Mouse (Mus musculus): Measurements from ENCODE around the gene Nap1l1. TPM values are rescaled to one million over a fixed set of nuclear protein-coding genes. Genes with fewer than 3 reads are reported as not detected.
"Not testable (repeated sequence)": the region's sequence is repeated elsewhere in the genome, so short reads cannot be mapped to it uniquely, and the experiment has no call there.

Nap1l1 gene
- 168 and 196 TPM in 2 replicates for polyA plus RNA-seq (2015; fragmentation: Nextera tagmentation; extraction: Ambion mirVana)

DNA sequence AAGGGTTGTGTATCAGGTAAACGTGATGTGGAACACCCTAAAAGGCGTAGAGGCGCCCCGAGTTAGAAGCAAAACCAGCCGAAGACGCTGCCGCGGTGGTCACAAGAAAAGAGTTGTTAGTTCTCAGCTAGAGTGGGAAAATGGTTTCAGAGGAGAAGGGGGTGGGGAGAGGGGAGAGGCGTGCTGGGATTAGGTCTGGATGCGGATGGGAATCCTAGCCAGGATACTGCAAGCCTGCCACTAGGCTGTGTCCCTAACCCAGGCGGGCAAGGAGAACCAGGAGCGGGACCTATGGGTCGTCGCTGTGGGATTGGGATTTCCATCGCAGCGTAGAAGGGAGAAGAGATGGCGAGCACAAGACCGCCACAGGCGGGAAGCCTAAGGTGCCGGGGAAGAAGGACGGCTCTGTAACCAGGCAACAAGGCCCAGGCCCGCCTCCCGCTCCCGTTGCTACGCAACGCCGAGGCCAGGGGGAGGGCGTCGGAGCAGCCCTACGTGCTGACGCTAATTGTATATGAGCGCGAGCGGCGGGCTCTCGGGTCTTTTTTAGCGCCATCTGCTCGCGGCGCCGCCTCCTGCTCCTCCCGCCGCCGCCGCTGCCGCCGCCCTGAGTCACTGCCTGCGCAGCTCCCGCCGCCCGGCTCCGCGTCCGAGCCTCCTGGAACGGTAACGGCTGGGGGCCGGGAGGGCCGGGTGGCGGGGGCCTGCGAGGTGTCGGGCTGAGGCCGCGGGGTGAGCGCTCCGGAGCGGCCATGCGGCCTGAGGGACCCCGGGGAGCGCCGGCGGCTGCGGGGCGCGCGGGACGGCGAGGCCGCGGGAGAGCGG lies at the start of gene Nap1l1:
TSS of gene Nap1l1 (plus strand) at position 538 of the 825 bp plus-strand sequence.
- peak within 1 kb of the TSS; percentile 81 for H3K4me2 ChIP-seq (replicated peaks)
- H3K27ac ChIP-seq: peak within 1 kb of the TSS; percentile 87
- no peaks in the 10 kb centered on the region for H3K27me3 ChIP-seq (replicated peaks)
- H3K9ac ChIP-seq: peak within 1 kb of the TSS; percentile 95
- no peaks in the 10 kb centered on the region for H3K36me3 ChIP-seq
- H3K9me3 ChIP-seq: no peaks in the 10 kb centered on the region
- peak within 1 kb of the TSS; percentile 93 for H3K4me3 ChIP-seq (replicated peaks)
- WGBS: under 1% methylated on average over 73 of the region's 80 CpGs
- peak; percentile 100 for ATAC-seq
- peaks cover 4% of the 10 kb centered on the region; the same call in 1 of the 2 replicates for H3K4me1 ChIP-seq (replicated peaks)

GRCm38 (mm10) chr10:111426491-111426890 lies 46.5 kb upstream of the Nap1l1 start:
- ATAC-seq: no peak
- 0 out of 2 replicates have a peak, but pooled peaks cover 3% of the 10 kb centered on the region for H3K4me1 ChIP-seq (replicated peaks)

GRCm38 (mm10) chr10:111433502-111433901 lies 39.5 kb upstream of the Nap1l1 start:
- no peaks in the 10 kb centered on the region for H3K4me1 ChIP-seq (replicated peaks)
- WGBS: 86% methylated on average over 3 of the region's 3 CpGs
- H3K9ac ChIP-seq: no peak overlapping the region
- no peak overlapping the region for H3K4me3 ChIP-seq (replicated peaks)
- H3K4me2 ChIP-seq (replicated peaks): no peak overlapping the region
- no peaks in the 10 kb centered on the region for H3K27me3 ChIP-seq (replicated peaks)
- ATAC-seq: no peak
- no peaks in the 10 kb centered on the region for H3K9me3 ChIP-seq
- no peaks in the 10 kb centered on the region for H3K36me3 ChIP-seq
- no peak overlapping the region for H3K27ac ChIP-seq

More at GRCm38 (mm10) chr10:111426491-111426890, 46.5 kb upstream of the Nap1l1 start:
- WGBS: 85% methylated on average over 1 of the region's 1 CpGs
- H3K9me3 ChIP-seq: no peaks in the 10 kb centered on the region
- H3K27ac ChIP-seq: no peak overlapping the region
- no peaks in the 10 kb centered on the region for H3K27me3 ChIP-seq (replicated peaks)
- no peak overlapping the region for H3K9ac ChIP-seq
- H3K4me3 ChIP-seq (replicated peaks): no peak overlapping the region
- H3K36me3 ChIP-seq: no peaks in the 10 kb centered on the region
- no peak overlapping the region for H3K4me2 ChIP-seq (replicated peaks)

DNA sequence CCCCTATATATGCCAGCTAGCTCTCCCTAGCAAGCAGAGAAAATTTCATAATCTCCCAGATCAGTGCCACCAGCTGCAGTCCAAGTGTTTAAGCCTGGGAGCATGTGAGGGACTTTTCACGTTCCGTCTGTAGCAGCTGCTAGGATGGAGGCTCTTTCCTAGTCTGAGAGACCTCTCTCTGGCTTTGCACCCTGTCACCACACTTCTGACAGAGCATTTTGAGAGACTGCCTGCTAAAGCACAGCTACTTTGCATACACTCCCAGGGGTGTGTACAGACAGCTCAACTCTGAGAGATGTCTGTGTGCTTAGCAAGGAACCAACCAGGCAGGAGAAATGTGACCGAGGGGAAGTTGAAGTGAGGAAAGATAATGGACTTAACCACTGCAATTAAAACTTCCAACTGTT lies 32.0 kb upstream of the Nap1l1 start:
- H3K27me3 ChIP-seq (replicated peaks): no peaks in the 10 kb centered on the region
- no peak for ATAC-seq
- H3K4me1 ChIP-seq (replicated peaks): no peaks in the 10 kb centered on the region
- no peaks in the 10 kb centered on the region for H3K36me3 ChIP-seq
- no peak overlapping the region for H3K4me3 ChIP-seq (replicated peaks)
- no peak overlapping the region for H3K9ac ChIP-seq
- H3K27ac ChIP-seq: no peak overlapping the region
- no peaks in the 10 kb centered on the region for H3K9me3 ChIP-seq
- H3K4me2 ChIP-seq (replicated peaks): no peak overlapping the region
- WGBS: 58% methylated on average over 3 of the region's 3 CpGs

- no peaks in the 10 kb centered on the region for H3K27me3 ChIP-seq (replicated peaks)
- no peak overlapping the region for H3K4me2 ChIP-seq (replicated peaks)
- no peaks in the 10 kb centered on the region for H3K36me3 ChIP-seq
- H3K27ac ChIP-seq: no peak overlapping the region
- H3K9ac ChIP-seq: no peak overlapping the region
- WGBS: 51% methylated on average over 9 of the region's 9 CpGs
- H3K4me3 ChIP-seq (replicated peaks): no peak overlapping the region
- no peaks in the 10 kb centered on the region for H3K9me3 ChIP-seq
- ATAC-seq: no peak
- H3K4me1 ChIP-seq (replicated peaks): no peaks in the 10 kb centered on the region
Observed at GRCm38 (mm10) chr10:111444199-111444598, 28.8 kb upstream of the Nap1l1 start.

- WGBS: 50% methylated on average over 9 of the region's 9 CpGs
Observed at GRCm38 (mm10) chr10:111445939-111446671, 26.9 kb upstream of the Nap1l1 start.

DNA sequence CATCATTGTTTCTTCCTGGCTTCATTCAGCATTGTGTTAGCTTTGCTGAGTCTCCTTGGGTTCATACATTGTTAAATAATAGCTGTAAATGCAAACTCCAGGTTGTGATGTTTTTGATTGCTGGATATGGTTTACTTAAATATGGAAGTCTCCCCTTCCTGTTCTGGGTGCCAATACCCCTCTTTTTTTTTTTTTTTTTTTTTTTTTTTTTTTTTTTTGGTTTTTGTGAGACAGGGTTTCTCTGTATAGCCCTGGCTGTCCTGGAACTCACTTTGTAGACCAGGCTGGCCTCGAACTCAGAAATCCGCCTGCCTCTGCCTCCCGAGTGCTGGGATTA lies 26.4 kb upstream of the Nap1l1 start:
- H3K4me3 ChIP-seq (replicated peaks); H3K27me3 ChIP-seq (replicated peaks); H3K36me3 ChIP-seq; H3K9ac ChIP-seq; ATAC-seq; H3K27ac ChIP-seq; H3K9me3 ChIP-seq; H3K4me2 ChIP-seq (replicated peaks); H3K4me1 ChIP-seq (replicated peaks): not testable (repeated sequence)
- WGBS: 95% methylated on average over 3 of the region's 3 CpGs

More at GRCm38 (mm10) chr10:111445939-111446671, 26.9 kb upstream of the Nap1l1 start:
- Histone ChIP-seq H3K27me3 (replicated peaks) (no peaks in the 10 kb centered on the region), H3K9me3 (no peaks in the 10 kb centered on the region), H3K4me1 (replicated peaks) (no peaks in the 10 kb centered on the region), H3K27ac (no peak overlapping the region), H3K36me3 (no peaks in the 10 kb centered on the region), H3K4me2 (replicated peaks) (no peak overlapping the region), H3K4me3 (replicated peaks) (no peak overlapping the region), H3K9ac (no peak overlapping the region)
- ATAC-seq: no peak

- H3K4me1 ChIP-seq (replicated peaks); ATAC-seq; H3K4me2 ChIP-seq (replicated peaks); H3K9ac ChIP-seq; H3K36me3 ChIP-seq; H3K9me3 ChIP-seq; H3K27me3 ChIP-seq (replicated peaks); H3K4me3 ChIP-seq (replicated peaks); H3K27ac ChIP-seq: not testable (repeated sequence)
- WGBS: 71% methylated on average over 5 of the region's 5 CpGs
Observed at GRCm38 (mm10) chr10:111449662-111450061, 23.4 kb upstream of the Nap1l1 start.

DNA sequence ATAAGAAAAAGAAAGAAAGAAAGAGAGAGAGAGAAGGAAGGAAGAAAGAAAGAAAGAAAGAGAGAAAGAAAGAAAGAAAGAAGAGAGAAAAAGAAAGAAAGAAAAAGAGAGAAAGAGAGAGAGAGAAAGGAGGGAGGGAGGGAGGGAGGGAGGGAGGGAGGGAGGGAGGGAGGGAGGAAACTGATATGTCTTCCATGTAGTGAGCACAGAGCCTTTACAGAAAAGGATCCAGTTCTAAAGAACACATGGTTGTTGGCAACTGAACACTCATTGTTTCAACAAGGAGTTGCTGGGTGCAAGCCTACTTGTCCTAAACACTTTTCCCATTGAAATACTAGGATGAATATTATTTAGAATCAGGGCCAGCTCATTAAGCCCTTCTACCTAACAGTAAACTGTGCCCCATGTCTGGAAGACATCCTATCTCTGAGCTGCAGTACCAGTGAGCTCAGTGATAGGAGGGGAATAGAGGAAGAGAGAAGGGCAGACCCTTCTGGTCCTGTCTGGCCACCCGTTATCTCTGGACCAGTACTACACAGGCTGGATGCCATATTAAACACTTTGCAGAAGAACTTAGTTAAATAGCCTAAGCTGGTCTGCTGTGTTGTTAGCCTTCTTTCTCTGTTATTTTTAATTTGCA lies 21.2 kb upstream of the Nap1l1 start:
- H3K4me3 ChIP-seq (replicated peaks): no peak overlapping the region
- H3K9ac ChIP-seq: no peak overlapping the region
- ATAC-seq: no peak
- 0 out of 2 replicates have a peak, but pooled peaks cover 4% of the 10 kb centered on the region for H3K27me3 ChIP-seq (replicated peaks)
- no peaks in the 10 kb centered on the region for H3K4me1 ChIP-seq (replicated peaks)
- no peak overlapping the region for H3K4me2 ChIP-seq (replicated peaks)
- no peak overlapping the region for H3K27ac ChIP-seq
- no peaks in the 10 kb centered on the region for H3K36me3 ChIP-seq
- H3K9me3 ChIP-seq: no peaks in the 10 kb centered on the region
- WGBS: 86% methylated on average over 1 of the region's 1 CpGs

DNA sequence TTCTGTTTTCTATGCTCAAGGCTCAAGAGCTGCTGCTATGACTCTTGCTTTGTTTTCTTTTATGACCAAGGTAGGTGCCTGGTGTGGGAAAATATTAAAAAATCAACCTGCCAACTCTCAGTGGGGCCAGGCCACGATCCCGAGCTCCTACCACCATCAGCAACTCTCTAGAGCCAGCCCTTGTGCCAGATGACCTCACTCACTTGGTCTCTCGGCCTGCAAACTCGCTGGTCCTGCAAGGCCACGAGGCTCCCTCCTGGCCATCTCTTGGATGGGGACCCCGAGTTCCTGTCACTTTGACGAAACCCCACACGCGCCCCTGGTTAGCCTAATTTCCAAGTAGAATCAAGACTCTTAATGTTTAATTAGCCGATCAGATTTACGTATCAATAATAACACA lies 20.6 kb upstream of the Nap1l1 start:
- 87% methylated on average over 11 of the region's 11 CpGs for WGBS
- H3K27me3 ChIP-seq (replicated peaks): 0 out of 2 replicates have a peak, but pooled peaks cover 4% of the 10 kb centered on the region
- H3K9ac ChIP-seq: no peak overlapping the region
- no peaks in the 10 kb centered on the region for H3K9me3 ChIP-seq
- ATAC-seq: no peak
- H3K4me2 ChIP-seq (replicated peaks): no peak overlapping the region
- no peak overlapping the region for H3K27ac ChIP-seq
- H3K4me3 ChIP-seq (replicated peaks): no peak overlapping the region
- H3K4me1 ChIP-seq (replicated peaks): no peaks in the 10 kb centered on the region
- no peaks in the 10 kb centered on the region for H3K36me3 ChIP-seq

DNA sequence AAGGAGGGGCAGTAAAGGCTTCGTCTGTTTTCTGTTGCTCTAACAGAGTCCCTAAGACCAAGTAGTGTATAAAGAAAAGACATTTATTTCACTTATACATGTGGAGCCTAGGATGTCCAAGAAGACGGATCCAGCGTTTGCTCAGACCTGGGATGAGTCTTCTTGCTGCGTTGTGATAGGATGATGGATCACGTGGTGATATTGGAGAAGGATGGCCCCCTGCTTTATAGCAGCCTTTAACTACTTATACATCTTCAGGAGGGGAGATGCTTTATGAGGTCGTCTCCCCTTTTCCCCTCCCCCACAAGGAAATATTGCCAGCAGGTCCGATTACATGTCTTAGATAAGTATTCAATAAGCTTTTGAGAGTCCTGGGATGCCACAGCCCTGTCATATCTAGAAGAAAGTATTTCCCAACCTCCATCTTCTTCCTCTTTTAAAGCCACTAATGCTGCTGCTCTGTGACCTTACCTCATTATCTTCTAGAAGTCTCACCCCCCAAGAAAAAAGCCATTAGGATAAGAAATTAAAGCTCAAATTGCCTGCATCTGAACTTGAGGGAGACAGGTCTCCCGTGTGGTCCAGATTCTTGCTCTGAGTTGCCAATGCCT lies 18.2 kb upstream of the Nap1l1 start:
- Histone ChIP-seq H3K27me3 (replicated peaks) (0 out of 2 replicates have a peak, but pooled peaks cover 4% of the 10 kb centered on the region), H3K4me2 (replicated peaks) (no peak overlapping the region), H3K27ac (no peak overlapping the region), H3K4me3 (replicated peaks) (no peak overlapping the region), H3K36me3 (no peaks in the 10 kb centered on the region), H3K9ac (no peak overlapping the region), H3K9me3 (no peaks in the 10 kb centered on the region), H3K4me1 (replicated peaks) (no peaks in the 10 kb centered on the region)
- no peak for ATAC-seq
- WGBS: 64% methylated on average over 8 of the region's 8 CpGs

DNA sequence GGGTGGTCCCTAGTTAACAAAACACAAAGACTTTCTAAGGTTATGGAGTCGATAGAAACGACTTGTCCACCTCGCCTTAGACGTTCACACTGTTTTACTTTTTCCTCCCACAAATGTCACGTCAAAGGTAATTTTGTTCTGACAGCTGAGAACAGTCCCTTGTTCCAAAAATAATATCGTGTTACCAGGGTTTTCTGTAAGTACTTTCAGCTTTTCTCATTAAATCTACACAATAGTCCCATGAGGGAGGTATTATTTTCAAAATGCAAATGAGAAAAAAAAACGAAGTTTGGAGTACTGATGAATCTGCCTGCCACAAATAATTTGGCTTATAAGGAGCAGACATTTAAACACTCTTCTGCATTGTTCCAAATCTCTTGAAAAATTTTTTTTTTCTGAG lies 14.9 kb upstream of the Nap1l1 start:
- H3K4me3 ChIP-seq (replicated peaks): no peak overlapping the region
- H3K4me1 ChIP-seq (replicated peaks): no peaks in the 10 kb centered on the region
- no peaks in the 10 kb centered on the region for H3K9me3 ChIP-seq
- H3K9ac ChIP-seq: no peak overlapping the region
- no peak overlapping the region for H3K4me2 ChIP-seq (replicated peaks)
- 0 out of 2 replicates have a peak, but pooled peaks cover 4% of the 10 kb centered on the region for H3K27me3 ChIP-seq (replicated peaks)
- H3K36me3 ChIP-seq: no peaks in the 10 kb centered on the region
- H3K27ac ChIP-seq: no peak overlapping the region
- ATAC-seq: no peak
- WGBS: 72% methylated on average over 7 of the region's 7 CpGs

Measured in intestine, embryonic 15.5 days (tissue).